Mouse (Mus musculus) embryonic facial prominence, embryonic 12.5 days (tissue): ENCODE measurements at regions not wholly inside any gene's neighbourhood (a gene's known extent, or its start where the extent isn't known, plus 50 kb on each side); places are given as distances from the start of the nearest gene placed in this dataset.

Experiments used
- ATAC-seq: fragments of 200-750 bp; cut with Nextera tagmentation; 2 replicates; pipeline ENCODE4 v1.8.0; 2017; ENCODE audit not compliant: insufficient number of reproducible peaks, insufficient read depth, low FRiP score, low TSS enrichment
- H3K27ac ChIP-seq: fragments of 300-500 bp; sonication (generic); 2 replicates; pipeline ENCODE4 v1.5.1; 2016; ENCODE audit warnings: mild to moderate bottlenecking
- H3K27me3 ChIP-seq: fragments of 300-500 bp; sonication (generic); 2 replicates; pipeline ENCODE4 v1.6.1; 2016; ENCODE audit warnings: mild to moderate bottlenecking, moderate library complexity
- H3K36me3 ChIP-seq: fragments of 300-500 bp; sonication (generic); 2 replicates; pipeline ENCODE4 v1.6.1; 2016; ENCODE audit warnings: mild to moderate bottlenecking
- H3K4me1 ChIP-seq: fragments of 300-500 bp; sonication (generic); 2 replicates; pipeline ENCODE4 v1.6.1; 2016
- H3K4me2 ChIP-seq: fragments of 300-500 bp; sonication (generic); replicated peaks from 2 replicates; pipeline ENCODE4 v1.6.1; 2016; ENCODE audit warnings: mild to moderate bottlenecking, moderate library complexity
- H3K4me3 ChIP-seq: fragments of 300-500 bp; sonication (generic); 2 replicates; pipeline ENCODE4 v1.5.1; 2016; ENCODE audit warnings: mild to moderate bottlenecking
- H3K9ac ChIP-seq: fragments of 300-500 bp; sonication (generic); 2 replicates; pipeline ENCODE4 v1.6.1; 2016; ENCODE audit warnings: mild to moderate bottlenecking, moderate library complexity
- H3K9me3 ChIP-seq: fragments of 300-500 bp; sonication (generic); 2 replicates; pipeline ENCODE4 v1.6.1; 2016; ENCODE audit warnings: mild to moderate bottlenecking, moderate library complexity
- WGBS: fragments of 180-500 bp; shearing (Covaris S2); methylation state at CpG from one replicate; pipeline ENCODE4 v1.1.7; 2016; 5-methylcytosine and 5-hydroxymethylcytosine counted together

DNA sequence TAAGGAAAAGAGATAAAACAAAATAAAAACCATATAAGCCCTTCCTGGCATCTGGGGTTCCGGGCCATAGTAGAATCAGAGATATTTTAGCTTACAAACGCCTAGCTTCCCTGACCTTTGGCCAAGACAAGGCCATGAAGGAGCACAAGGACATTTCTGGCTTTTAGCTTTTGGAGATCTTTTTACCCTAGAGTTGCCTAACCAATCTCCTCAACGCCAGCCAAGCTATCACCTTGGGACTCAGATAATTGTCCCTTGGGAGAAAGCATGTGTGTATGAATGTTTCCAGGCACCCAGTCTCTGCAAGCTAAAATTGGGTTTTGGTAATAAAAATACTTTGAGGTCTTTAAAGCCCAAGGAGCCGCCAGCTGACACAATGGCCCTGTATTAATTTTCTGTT is 482.0 kb upstream of the Auts2 start:
- Histone ChIP-seq H3K36me3 (no peaks in the 10 kb centered on the region), H3K9ac (no peak overlapping the region), H3K27ac (no peak overlapping the region), H3K9me3 (peaks cover 5% of the 10 kb centered on the region; the same call in 1 of the 2 replicates), H3K4me2 (no peak overlapping the region), H3K4me1 (no peaks in the 10 kb centered on the region), H3K4me3 (no peak overlapping the region), H3K27me3 (no peaks in the 10 kb centered on the region)
- ATAC-seq, result no peak
- 81% methylated on average over 4 of the region's 4 CpGs for WGBS

DNA sequence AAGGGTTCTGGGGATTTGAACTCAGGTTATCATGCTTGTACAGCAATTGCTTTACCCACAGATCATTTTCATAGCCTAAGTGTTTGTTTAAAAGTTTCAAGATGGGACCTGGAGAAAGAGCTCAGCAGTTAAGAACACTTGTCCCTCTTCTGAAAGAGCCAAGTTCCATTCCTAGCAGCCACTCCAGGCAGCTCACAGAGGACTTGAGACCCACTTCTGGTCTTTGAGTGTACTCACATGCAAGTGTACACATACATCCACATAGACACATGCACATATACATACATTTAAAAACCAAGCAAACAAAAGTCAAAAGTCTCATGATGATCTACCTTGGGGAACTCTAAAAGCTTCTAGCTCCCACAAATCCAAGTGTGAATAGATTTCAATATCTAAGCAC is 477.7 kb upstream of the Auts2 start:
- no peak overlapping the region for H3K4me3 ChIP-seq
- no peaks in the 10 kb centered on the region for H3K4me1 ChIP-seq
- H3K36me3 ChIP-seq, result no peaks in the 10 kb centered on the region
- no peak for ATAC-seq
- no peak overlapping the region for H3K9ac ChIP-seq
- H3K27me3 ChIP-seq, result no peaks in the 10 kb centered on the region
- no peak overlapping the region for H3K4me2 ChIP-seq
- H3K9me3 ChIP-seq, result no peaks in the 10 kb centered on the region
- no peak overlapping the region for H3K27ac ChIP-seq

DNA sequence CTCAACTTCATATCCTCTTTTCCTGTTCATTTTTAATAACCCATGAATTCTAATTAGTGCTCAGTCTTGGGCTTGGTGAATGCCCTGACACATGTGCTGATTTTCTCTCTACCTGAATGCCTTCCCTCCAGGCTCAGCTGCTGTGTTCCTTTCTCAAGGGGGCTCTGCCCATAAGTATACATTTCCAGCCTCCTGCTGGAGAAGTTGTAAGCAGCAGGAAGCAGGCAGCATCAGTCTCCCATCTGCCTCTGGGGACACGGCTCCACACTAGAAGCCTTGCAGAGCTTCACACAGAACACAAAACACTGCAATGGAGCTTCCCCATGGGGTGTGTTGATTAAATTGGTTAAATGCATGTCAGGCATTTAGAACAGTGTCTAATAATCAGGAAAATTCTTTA is 477.0 kb upstream of the Auts2 start:
- H3K9me3 ChIP-seq, result no peaks in the 10 kb centered on the region
- 55% methylated on average over 1 of the region's 1 CpGs for WGBS
- H3K4me1 ChIP-seq, result no peaks in the 10 kb centered on the region
- H3K36me3 ChIP-seq, result no peaks in the 10 kb centered on the region
- no peak for ATAC-seq
- no peak overlapping the region for H3K4me2 ChIP-seq
- no peak overlapping the region for H3K4me3 ChIP-seq
- no peak overlapping the region for H3K27ac ChIP-seq
- H3K9ac ChIP-seq, result no peak overlapping the region
- no peaks in the 10 kb centered on the region for H3K27me3 ChIP-seq

DNA sequence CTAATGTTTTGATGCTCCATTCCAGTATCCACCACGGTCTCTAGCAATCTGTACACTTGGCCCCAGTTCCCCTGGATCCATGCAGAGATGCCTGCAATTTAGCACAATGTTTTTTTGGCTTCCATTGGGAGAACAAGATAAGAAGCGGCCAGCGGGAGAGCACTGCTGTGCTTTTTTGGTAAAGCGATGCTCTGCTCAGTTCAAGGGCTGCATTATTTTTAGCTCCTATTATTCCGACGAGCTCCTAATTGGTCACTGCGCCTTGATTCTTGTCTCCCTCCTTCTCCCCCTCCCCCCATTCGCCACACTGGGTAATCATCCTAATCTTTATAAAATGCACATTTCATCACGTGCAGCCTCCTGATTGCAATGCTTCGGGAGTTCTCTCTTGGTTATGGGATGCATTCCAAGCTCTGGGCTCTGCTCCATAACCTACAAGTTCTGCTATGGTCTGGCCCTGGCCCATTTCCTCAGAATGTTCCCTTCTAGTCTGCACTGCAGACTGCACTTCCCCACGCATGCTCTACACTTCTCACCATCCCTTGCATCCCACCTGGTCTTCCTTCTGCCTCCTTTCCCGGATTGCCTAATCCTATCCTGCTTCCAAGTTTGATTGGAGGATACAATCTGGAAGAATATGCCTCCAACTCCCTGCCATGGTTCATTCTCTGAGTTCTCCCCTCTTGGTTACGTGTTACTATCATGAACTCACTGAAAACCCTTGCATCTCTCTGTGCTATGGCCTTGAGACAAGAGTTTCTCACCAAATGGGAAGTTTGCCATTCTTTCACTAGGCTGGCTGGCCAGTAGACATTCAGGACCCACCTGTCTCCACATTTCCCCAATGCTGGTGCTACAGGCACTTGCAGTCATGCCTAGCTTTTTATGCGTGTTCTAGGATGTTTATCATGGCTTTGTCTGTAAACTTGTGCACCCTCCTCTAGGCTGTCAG is 467.8 kb upstream of the Auts2 start:
- Histone ChIP-seq H3K9me3 (no peaks in the 10 kb centered on the region), H3K4me3 (no peak overlapping the region), H3K27me3 (no peaks in the 10 kb centered on the region)

DNA sequence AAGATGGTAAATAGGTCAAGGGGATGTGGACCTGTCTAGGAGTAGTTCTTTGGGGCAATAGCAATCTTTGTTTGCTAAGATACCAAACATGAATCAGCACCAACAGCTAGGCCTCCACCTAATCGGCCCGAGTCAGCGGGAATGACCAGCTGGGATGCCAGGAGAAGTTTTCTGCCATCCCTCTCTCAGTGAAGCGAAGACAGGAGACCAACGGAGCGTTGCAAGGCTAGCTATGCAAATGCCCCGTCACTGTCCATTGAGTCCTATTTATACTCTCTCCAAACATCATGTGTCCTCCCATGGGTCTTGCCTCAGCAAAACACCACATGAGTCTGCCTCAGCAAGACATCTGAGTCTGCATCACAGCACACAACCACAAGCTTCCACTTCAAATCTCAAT is 439.7 kb upstream of the Auts2 start:
- H3K9ac ChIP-seq, result no peak overlapping the region
- no peaks in the 10 kb centered on the region for H3K36me3 ChIP-seq
- no peak for ATAC-seq
- no peak overlapping the region for H3K27ac ChIP-seq
- H3K9me3 ChIP-seq, result no peaks in the 10 kb centered on the region
- no peaks in the 10 kb centered on the region for H3K4me1 ChIP-seq
- no peak overlapping the region for H3K4me3 ChIP-seq
- H3K4me2 ChIP-seq, result no peak overlapping the region
- WGBS, result 91% methylated on average over 7 of the region's 7 CpGs
- no peaks in the 10 kb centered on the region for H3K27me3 ChIP-seq

More for the DNA sequence above, 467.8 kb upstream of the Auts2 start:
- no peak for ATAC-seq
- WGBS, result 79% methylated on average over 14 of the region's 14 CpGs
- Histone ChIP-seq H3K4me2 (no peak overlapping the region), H3K9ac (no peak overlapping the region), H3K27ac (no peak overlapping the region), H3K36me3 (no peaks in the 10 kb centered on the region), H3K4me1 (no peaks in the 10 kb centered on the region)

DNA sequence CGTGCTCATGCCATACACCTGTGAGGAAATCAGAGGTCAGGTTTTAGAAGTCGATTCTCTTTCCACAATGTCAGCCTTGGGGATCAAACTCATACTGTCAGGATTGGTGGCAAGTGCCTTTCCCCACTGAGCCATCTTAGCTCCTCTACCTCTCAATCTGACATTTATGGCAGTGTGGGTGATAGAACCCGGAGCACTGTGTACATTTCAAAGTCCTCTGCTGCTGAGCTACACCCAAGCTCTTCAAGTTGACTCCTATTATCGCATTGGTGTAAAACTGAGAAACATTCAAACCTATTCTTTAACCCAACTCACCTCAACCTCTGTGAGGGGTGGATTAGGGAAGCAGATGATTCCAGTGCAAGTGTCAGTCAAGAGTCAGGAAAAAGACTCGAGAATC is 435.9 kb upstream of the Auts2 start:
- Histone ChIP-seq H3K27ac (no peak overlapping the region), H3K9me3 (no peaks in the 10 kb centered on the region), H3K4me3 (no peak overlapping the region), H3K9ac (no peak overlapping the region), H3K36me3 (no peaks in the 10 kb centered on the region), H3K4me2 (no peak overlapping the region), H3K27me3 (no peaks in the 10 kb centered on the region), H3K4me1 (0 out of 2 replicates have a peak, but pooled peaks cover 1% of the 10 kb centered on the region)
- ATAC-seq, result no peak
- 89% methylated on average over 5 of the region's 5 CpGs for WGBS

DNA sequence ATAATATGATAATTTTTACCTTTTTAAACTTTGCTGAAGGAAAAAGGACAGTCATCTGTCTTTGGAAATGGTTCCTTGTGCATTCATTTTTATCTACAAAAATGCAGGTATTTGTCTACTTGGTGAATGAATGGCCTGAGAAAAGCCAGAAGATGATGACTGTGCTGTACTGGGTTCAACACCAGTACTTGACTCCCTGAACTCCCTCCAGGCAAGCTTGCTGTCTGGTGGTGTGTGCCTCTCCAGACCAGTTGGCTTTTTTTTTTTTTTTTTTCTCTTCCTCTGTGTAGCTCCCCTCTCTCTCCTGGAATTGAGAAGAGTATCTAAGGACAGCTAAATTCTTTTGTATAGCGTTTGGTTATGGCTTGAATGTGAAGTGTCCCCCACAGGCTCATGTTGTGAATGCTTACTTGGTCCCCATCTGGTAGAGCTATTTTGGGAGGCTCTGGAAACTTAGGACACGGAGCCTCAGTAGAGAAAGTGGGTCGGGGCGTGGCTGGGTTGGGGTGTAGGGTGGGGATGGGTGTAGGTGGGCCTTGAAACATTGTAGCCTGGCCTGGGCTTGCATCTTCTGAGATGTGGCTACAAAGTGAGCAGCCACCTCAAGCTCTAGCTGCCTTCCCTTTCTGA is 432.3 kb upstream of the Auts2 start:
- Histone ChIP-seq H3K27me3 (no peaks in the 10 kb centered on the region), H3K9me3 (peaks cover 8% of the 10 kb centered on the region; the same call in 1 of the 2 replicates), H3K4me2 (no peak overlapping the region), H3K9ac (no peak overlapping the region), H3K27ac (no peak overlapping the region), H3K4me3 (no peak overlapping the region), H3K4me1 (0 out of 2 replicates have a peak, but pooled peaks cover 5% of the 10 kb centered on the region), H3K36me3 (no peaks in the 10 kb centered on the region)
- WGBS, result 69% methylated on average over 4 of the region's 4 CpGs
- no peak for ATAC-seq

DNA sequence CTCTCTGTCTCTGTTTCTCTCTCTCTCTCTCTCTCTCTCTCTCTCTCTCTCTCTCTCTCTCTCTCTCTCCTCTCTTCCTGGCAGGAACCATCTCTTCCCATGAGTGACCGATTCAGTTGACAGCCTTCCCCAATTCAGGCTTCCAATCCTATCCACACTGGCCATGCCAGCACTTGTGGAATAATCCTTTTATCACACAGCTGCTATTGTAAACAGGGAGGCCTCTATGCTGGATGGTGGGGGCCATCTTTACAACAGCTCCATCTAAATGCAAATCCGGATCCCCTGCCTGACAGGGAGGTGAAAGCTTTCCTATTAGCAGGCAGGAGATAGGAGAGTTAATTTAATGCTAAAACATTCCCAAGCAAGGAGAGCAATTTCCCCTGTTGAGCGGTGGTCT is 431.7 kb upstream of the Auts2 start:
- Histone ChIP-seq H3K9me3 (peaks cover 8% of the 10 kb centered on the region; the same call in 1 of the 2 replicates), H3K36me3 (no peaks in the 10 kb centered on the region), H3K4me1 (0 out of 2 replicates have a peak, but pooled peaks cover 5% of the 10 kb centered on the region), H3K9ac (no peak overlapping the region), H3K27me3 (no peaks in the 10 kb centered on the region), H3K4me3 (no peak overlapping the region), H3K4me2 (no peak overlapping the region), H3K27ac (no peak overlapping the region)
- 26% methylated on average over 3 of the region's 3 CpGs for WGBS
- ATAC-seq, result no peak

DNA sequence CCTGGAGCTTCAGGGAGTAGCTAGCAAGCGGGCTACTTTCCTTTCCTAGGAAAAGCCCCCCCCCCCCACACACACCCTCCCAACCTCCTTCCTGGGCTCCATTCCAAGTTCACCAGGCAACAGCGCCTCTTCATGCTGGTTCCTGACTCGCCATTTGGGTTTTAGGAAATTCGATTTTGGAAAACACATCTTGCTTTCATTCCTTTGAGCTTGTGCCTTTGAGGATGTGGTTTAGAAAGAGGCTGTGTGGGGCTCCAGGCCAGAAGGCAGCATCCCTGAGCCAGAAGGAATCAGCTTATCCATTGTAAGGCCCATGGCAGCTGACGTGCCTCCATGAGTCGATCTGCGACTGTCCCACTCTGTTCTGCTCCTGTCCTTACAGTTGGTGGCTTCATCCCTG is 427.9 kb upstream of the Auts2 start:
- H3K9me3 ChIP-seq, result peaks cover 8% of the 10 kb centered on the region; the same call in 1 of the 2 replicates
- no peak overlapping the region for H3K9ac ChIP-seq
- H3K4me1 ChIP-seq, result 0 out of 2 replicates have a peak, but pooled peaks cover 5% of the 10 kb centered on the region
- H3K4me3 ChIP-seq, result no peak overlapping the region
- WGBS, result 65% methylated on average over 7 of the region's 7 CpGs
- H3K36me3 ChIP-seq, result no peaks in the 10 kb centered on the region
- no peak for ATAC-seq
- H3K4me2 ChIP-seq, result no peak overlapping the region
- no peaks in the 10 kb centered on the region for H3K27me3 ChIP-seq
- H3K27ac ChIP-seq, result no peak overlapping the region

DNA sequence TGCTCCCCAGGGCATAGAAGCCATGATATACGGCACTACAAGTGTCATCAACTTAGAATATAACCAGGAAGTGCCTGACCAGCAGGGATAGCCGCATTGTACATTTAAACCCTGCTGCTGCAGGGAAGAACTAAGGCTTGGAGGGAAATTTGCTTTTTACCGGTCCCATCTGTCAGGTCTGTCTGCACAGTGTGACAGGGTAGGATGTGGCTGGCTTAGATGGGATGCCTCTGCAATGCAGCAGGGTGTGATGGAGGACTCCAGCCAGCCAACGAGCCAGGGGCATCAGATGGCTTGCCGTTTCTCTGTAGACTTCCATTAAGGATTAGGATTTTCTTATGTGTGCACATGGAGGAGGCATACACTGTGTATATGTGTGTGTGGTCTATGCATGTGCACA is 426.2 kb upstream of the Auts2 start:
- Histone ChIP-seq H3K27ac (no peak overlapping the region), H3K36me3 (no peaks in the 10 kb centered on the region), H3K4me3 (no peak overlapping the region), H3K9me3 (peaks cover 8% of the 10 kb centered on the region; the same call in 1 of the 2 replicates), H3K4me1 (0 out of 2 replicates have a peak, but pooled peaks cover 5% of the 10 kb centered on the region), H3K4me2 (no peak overlapping the region), H3K9ac (no peak overlapping the region), H3K27me3 (no peaks in the 10 kb centered on the region)
- WGBS, result 74% methylated on average over 5 of the region's 5 CpGs
- no peak for ATAC-seq

DNA sequence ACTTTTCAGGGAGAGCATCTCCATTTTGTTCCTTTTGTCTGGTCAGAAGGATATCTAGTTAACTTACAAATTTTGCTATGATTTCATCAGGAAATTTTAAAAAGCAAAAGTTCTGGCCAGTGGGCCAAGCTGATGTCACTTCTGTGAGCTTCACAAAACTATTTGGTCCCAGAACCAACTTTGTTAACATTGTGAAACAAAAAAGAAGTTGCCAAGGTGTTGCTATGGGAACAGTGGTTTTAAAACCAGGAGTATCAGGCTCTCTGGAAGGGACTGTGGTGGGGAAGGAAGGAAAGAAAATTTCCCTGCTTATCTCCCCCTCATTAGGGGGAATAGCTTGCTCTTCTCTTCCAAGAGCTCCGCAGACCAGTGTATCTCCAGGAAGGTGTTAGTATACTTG is 416.8 kb upstream of the Auts2 start:
- no peak overlapping the region for H3K9ac ChIP-seq
- no peak overlapping the region for H3K4me3 ChIP-seq
- no peak overlapping the region for H3K4me2 ChIP-seq
- WGBS, result 83% methylated on average over 1 of the region's 1 CpGs
- no peaks in the 10 kb centered on the region for H3K27me3 ChIP-seq
- H3K36me3 ChIP-seq, result no peaks in the 10 kb centered on the region
- H3K4me1 ChIP-seq, result 0 out of 2 replicates have a peak, but pooled peaks cover 2% of the 10 kb centered on the region
- no peak overlapping the region for H3K27ac ChIP-seq
- ATAC-seq, result no peak
- no peaks in the 10 kb centered on the region for H3K9me3 ChIP-seq

DNA sequence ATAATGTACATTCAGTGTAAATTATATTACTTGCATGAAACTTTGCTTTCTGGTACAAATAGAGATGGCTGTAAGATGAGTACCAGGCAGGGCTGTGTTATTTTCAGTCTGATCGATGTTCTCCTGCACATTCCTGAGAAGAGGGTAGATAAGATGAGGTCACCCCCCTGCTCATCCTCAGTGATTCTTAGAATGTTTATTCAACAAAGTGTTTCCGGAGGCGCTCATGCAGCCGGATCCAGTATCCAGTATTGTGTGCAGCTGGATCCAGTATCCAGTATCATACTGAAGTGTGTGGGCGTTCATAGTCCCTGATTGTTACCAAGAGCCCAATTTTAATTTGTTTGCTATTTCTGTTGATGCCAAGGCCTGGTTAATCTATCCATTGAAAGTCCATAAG is 413.0 kb upstream of the Auts2 start:
- H3K27me3 ChIP-seq, result 0 out of 2 replicates have a peak, but pooled peaks cover 2% of the 10 kb centered on the region
- no peak overlapping the region for H3K4me3 ChIP-seq
- ATAC-seq, result no peak
- no peak overlapping the region for H3K9ac ChIP-seq
- H3K9me3 ChIP-seq, result no peaks in the 10 kb centered on the region
- H3K36me3 ChIP-seq, result no peaks in the 10 kb centered on the region
- no peak overlapping the region for H3K4me2 ChIP-seq
- no peak overlapping the region for H3K27ac ChIP-seq
- 0 out of 2 replicates have a peak, but pooled peaks cover 2% of the 10 kb centered on the region for H3K4me1 ChIP-seq
- WGBS, result 51% methylated on average over 5 of the region's 5 CpGs
